Mouse (Mus musculus) adrenal gland, postnatal 25 days (tissue): ENCODE data around the gene Chrne. TPM values are rescaled to one million over a fixed set of nuclear protein-coding genes. Genes with fewer than 3 reads are reported as not detected.

Experiments used
- DNase-seq: peaks from one replicate; pipeline ENCODE4 v3.0.0; 2021; ENCODE audit warnings: mixed read lengths
- total RNA-seq: library from RNA; stranded (reverse); gene quantifications from 2 replicates; pipeline ENCODE4 v1.2.3, GENCODE M21; 2021

The Chrne gene
- total RNA-seq, 1 experiment from 2014 or later, result not detected

DNA sequence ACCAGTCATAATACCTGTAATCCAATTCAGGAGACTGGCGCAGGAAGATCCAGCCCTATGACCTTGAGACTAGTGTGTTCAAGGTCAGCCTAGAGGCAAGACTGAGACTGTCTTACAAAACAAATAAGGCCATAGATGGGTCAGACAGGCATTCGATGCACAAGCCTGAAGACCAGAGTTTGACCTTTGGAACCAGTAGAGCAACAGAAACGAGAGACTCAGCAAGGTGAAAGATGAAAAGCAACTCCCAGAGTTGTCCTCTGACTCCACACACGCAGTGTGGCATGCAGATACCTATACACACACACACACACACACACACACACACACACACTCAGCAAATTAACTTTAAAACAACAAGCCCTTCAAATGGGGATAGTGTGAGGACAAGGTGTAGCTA, 7.9 kb upstream of the Chrne start:
- no peak for DNase-seq

DNA sequence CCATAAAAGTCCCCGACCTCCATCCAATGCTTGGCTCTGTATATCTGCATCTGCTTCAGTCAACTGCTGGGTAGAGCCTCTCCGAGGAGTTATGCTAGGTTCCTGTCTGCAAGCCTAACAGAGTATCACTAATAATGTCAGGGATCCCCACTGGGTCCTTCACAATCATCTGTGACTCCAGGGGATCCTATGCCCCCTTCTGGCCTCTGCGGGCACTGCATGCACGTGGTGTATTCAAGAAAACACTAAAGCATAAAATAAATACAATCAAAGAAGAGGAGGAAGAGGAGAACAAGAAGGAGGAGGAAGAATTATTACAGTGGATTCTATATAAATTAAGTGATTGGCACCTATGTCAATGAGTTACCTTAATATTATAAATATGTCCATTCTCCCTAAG, 6.5 kb upstream of the Chrne start:
- DNase-seq, result peak; percentile 49

DNA sequence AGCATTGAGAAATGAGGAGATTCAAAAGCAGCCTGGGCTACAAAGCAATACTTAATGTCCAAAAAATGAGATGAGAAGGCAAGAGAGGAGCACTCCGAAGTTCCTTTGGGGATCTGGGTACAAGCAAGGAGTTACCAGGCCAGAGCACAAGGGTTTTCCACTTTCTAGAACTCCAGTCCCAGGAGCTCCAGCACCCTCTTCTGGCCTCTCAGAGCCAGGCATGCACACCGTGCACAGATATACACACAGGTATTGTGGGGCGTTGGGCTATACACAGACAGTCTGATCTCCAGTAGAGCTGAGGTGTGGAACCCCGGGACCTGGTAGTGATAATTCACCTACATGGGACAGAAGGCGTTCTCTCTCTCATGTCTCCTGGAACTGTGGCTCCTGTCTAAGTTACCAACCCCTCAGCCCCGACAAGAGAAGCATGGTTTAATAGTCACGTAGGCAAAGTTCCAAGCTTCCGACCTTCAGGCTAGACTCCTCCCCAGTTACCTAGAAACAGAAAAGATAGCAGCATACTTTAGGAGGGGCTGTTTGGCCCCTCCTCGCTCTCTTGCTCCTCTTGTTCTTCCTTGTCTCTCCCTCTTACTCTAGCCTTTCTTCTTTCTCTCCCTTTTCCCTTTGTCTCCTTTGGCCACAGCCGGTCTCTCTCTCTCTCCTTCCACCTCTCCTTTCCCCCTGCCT, 4.2 kb upstream of the Chrne start:
- no peak for DNase-seq

DNA sequence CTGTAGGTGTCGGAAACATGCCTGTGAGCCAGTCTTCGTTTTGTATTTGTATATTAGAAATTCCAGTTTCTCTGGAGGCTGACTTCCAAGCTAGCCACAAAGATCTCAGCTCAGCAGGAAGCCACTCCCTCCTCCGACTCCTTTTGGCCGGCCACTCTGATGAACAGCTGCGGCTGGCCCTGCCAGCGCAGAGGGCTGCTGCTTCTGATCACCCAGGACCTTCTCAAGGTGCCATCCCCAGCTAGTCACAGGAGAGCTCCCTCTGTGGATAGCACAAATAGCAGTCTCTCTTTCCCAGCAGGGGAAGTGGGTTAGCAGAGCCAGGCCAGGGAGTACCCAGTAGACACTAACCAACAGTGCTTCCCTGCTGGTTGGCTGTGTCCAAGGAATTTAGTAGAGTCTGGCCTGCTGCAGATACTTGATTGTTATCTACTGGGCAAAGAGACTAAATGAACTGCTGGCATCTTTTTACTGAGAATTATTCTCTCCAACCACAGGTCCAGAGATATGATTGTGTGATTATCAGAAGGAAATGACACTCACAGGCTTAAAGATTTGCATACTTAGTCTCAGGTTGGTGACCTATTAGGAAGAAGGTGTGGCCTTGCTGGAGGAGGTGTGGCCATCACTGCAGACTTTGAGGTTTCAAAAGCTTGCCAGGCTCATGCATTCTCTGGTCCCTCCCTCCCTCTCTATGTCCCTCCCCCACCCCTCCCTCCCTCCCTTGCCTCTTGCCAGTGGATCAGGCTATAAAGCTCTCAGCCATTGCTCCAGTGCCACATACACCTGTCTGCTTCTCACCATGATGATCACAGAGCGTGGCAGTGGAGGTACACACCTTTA, 3.2 kb upstream of the Chrne start:
- no peak for DNase-seq

DNA sequence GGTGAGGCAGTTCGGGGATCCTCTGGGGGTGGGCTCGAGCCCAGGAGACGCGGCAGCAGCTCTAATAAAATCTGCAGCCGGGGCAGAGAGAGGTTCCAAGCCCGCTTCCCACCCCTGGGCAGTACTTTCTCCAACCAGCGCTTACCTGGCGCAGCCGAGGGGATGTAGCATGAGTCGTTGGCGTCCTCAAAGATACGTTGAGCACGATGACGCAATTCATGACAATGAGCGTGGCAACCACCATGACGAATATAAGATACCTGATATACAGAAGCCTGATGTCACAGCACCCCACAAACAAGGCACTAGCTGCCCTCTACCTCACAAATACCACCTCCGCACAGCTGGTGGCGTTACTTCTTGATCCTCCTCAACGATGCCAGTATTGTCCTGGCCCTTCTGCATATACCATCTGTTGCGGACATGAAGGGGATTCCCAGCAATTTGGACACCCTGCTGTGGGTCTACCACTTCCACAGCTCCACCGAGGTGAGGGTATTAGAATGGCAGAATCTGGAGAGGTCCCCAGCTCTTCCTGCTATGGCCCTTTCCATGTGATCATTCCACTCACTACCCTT, 3.4 kb downstream of the Chrne start, which contains the start of gene 4930544D05Rik:
4930544D05Rik (plus strand) TSS at position 333 of the 578 bp plus-strand sequence.
- no peak for DNase-seq

DNA sequence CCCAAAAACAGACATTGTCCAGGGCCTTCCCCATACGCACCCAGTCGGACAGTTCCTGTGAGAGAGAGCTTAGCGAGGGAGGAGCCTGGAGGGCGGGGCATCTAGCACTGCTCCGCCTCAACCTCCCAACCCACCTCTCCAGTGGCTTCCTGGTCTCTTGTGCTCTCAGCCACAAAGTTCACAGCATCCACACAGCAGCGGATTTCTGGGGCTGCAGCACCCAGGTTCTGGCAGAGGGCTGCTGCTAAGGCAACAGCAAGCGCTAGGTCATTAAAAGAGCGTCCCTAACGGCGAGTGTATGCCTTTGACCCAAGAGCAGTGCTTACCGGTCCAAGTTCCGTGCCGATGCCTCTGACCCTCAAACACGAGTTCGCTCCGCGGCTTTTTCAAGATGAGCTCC, 3.9 kb downstream of the Chrne start:
- DNase-seq, result peak; percentile 66

DNA sequence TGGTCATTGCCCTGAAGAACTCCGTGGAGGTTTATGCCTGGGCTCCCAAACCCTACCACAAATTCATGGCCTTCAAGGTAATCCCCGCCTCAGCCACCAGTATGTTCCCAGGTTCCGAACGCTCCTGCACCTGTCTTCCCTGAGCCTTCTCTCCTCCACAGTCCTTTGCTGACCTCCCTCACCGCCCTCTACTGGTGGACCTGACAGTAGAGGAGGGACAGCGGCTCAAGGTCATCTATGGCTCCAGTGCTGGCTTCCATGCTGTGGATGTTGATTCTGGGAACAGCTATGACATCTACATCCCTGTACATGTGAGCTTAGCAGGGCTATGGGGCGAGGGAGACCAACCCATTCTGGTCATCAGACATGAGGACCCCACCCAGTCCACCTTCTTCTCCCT, 6.5 kb downstream of the Chrne start:
- DNase-seq, result no peak

DNA sequence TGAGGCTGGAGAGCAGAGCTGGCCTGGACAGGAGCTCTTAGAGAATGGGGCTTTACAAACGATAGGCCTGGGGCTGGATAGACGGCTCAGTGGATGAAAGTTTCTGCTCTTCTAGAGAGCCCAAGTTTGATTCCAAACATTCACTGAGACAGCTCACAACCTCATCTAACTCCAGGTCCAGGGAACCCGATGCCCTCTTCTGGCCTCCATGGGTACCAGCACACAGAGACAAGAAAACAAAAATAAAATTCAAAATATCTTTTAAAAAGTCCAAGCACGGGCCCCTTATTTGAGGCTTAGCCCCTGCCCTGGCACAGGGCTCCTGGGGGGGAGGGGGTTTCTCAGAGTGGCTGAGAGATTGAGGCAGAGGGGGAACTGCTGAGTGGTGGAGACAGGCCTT, 8.3 kb downstream of the Chrne start:
- no peak for DNase-seq

DNA sequence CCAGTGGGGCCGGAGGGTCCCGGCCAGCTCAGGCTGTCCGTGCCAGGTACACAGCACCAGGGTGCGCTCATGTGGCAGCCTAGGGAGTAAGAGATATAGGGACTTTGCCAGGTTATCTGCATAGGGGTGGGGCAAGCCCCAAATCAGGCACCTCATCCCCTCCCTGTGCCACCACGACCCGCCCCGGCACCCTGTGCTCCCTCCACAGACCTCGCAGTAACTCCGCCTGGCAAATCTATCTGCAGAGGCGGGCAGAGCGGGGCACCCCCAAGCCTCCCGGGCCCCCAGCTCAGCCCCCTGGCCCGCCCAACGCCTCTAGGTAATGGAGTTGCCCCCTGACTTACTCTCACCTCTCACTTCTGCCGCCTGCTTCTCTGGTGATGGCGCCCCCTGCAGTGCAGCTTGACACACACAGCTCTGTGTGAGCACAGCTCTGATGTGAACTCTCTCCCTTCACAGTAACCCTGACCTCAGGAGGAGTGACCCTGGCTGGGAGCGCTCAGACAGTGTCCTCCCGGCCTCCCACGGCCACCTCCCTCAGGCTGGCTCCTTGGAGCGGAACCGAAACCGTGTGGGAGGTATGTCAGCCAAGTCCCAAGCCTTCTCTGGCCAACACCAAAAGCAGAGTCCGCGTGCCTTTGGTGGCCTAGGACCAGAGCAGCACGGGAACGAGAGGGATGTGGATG, 10.5 kb downstream of the Chrne start:
- DNase-seq, result peak; percentile 22

DNA sequence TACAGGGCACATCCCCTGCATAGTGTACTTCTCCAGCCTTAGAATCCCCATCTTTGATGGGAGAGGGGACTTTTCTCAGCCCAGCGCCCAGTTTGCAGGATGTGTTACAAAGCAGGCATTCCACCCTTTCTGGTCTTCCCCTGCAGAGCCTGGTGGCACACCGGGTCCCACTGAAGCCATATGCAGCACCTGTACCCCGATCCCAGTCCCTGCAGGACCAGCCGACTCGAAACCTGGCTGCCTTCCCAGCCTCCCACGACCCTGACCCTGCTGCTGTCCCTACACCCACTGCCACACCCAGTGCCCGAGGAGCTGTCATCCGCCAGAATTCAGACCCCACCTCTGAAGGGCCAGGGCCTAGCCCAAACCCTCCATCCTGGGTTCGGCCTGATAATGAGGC, 11.4 kb downstream of the Chrne start:
- DNase-seq, result no peak

DNA sequence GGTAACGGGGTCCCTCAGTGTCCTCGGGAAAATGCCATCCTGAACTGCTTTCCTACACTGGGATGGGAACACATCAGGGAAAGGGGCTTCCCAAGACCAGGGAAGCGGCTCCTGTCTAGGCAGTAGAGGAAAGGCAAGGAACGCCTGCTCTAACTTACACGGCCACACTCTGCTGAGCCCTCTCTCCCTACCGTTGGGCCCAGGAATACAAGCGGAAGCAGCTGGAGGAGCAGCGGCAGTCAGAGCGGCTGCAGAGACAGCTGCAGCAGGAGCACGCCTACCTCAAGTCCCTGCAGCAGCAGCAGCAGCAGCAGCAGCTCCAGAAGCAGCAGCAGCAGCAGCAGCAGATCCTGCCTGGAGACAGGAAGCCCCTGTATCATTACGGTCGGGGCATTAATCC, 12.3 kb downstream of the Chrne start:
- no peak for DNase-seq

DNA sequence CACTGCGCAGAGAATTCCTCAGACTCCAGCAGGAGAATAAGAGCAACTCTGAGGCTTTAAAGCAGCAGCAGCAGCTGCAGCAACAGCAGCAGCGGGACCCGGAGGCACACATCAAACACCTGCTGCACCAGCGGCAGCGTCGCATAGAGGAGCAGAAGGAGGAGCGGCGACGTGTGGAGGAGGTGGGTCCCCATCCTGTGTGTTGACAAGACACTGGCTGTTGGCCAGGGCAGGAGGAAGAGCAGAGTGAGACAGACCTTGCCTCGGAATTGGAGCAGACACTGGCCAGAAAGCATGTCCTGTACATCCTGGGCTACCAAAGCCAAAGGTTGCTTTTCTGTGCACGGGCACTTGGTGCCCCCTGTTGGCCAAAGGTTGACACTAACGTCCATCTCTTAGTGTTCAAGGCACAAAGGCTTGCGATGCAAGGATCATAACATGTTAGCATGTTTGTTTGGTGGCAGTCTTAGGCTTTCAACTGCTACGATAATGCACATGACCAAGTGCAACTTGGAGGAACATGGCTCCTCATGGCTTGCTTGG, 13.9 kb downstream of the Chrne start:
- peak; percentile 76 for DNase-seq

DNA sequence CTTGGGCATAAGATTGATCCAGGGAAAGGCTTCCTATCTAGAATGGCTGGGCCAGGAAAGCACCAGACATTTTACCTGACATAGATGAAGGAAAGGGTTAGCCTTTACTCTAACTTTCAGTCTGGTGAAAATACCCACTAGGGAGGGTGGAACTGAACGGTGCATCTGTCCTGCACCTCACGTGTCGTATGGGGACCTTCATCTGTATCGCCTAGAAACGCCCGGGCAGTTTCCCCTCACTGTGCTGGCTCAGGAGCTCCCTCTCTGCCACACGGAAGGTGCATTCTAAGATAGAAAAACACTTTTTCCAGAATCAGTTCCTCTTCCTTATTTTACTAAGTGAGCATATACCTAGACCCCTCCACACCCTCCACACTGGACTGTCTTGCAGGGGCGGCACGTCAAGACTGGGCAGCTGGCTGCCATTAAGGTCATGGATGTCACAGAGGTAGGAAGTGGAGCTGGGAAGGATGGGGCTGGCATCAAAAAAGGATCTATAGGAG, 20.5 kb downstream of the Chrne start:
- no peak for DNase-seq

DNA sequence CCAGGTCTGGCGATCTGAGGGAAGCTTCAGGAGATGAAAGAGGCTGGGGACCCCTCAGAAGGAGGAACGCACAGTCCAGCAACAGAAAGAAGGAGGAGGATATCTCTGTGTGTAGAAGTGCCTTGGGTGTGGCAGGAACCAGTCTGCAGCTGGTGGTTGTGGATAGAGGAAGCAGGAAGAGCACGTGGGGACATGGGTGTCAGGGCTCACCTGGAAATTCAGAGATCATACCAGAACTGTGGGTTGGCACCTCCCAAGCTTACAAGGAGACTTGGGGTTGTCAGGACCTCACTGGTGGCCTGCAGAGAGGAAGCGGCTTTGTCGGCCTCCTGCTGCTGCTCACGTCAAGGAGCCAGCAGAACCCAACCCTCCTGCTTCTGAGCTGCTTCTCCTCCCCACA, 21.7 kb downstream of the Chrne start:
- DNase-seq, result no peak

DNA sequence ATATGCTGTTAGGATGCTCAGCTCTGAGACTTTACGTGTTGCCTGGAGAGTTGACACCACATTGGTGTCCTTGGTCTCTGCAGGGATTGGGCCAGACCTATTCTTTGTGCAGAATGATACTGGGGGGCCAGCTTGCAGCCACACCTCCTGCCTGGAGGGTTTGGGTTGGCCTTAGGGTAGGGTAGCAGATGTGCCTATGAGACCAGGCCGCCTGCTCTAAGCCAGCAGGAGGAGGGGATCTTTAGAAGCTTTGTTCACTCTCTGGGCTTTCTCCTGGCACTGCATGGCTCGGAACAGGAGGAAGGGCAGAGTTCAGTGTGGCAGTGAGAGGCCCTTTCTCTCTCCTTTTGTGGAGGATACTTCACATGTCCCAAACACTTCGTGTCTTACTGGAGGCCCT, 22.9 kb downstream of the Chrne start:
- DNase-seq, result no peak

DNA sequence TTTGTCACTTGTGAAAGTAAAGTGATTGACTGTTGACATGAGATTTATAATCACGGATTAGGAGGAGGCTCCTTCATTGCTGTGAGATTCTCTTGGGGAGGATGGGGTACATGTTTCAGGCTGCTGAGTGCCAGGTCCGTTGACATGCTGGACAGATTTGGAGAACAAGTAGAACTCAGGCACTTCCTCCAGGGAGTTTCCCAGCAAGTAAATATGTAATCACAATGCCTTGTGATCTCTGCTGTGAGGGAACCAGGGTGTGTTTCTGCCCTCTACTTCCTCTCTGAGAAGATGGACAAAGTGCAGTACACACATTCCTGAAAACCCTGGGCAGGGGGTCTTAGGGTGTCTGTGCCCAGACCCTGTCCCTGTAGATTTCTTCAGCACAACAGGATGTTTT, 23.4 kb downstream of the Chrne start:
- DNase-seq, result no peak

DNA sequence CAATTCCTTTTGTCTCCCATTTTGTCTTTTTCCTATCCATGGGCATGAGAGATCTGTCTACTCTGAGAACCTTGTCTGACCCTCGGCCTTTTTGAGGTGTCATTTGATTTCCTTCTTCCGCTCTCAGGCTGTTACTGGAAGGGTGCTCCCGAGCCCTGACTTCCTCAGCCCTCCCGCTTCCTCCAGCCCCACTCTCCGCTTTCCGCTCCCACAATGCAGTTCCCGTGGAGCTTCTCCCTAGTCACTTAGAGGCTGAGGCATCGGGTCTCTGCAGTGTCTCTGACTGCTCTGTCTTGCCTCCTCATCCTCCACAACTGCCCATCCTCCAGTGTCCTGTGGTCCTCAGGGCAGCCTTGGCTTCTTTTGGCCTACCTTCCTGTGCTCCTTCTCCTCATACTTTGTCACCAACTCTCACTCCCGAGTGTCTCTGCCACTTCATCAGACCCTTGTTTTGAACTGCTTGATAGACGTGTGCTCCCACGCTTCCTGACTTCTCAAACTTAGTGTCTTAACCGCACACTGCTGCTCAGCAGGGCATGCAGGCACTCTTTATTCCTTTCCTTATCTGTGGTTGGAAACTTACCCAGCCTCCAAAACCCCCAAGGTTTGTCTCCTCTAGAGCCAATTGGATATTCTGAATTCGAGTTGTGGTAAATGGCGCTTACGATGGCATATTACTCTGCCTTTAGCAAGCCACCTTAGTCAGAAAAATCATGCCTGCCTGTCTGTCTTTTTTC, 24.6 kb downstream of the Chrne start:
- peak; percentile 18 for DNase-seq

DNA sequence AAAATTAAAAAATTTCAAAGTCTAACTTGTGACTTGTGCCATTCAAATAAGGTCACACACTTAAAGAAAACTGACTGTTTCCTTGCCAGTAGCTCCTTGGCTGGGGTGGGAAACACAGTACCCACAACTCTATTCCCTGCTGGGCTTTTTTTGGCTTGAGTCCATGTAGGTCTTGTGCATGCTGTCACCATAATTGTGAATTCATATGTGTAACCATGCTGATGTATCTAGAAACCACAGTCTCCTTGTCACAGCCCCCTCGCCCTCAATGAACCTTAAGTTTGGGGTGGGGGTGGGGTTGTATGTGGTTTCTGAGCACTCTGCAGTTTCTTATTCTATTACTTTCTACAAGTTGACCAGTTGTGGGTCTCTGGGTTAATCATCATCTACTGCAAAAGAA, 27.3 kb downstream of the Chrne start:
- DNase-seq, result no peak

DNA sequence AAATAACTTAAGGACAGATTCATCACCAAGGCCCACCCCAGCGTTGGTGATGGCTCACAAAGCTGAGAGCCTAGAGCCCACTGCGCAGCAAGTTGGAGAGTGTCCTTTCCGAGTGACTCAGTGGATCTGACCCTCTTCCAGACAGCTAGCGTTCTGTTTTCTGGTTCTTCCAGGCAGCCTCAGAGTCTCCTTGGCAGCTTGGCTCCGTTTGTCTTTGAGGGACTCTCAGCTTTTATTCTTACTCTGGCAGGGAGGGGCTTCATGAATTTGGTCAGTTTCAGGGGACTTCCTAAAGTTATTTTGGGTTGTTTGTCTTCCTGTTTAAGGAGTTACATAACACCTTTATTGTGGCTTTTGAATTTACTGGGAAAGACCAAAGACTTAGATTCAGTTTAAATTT, 32.1 kb downstream of the Chrne start:
- DNase-seq, result no peak

DNA sequence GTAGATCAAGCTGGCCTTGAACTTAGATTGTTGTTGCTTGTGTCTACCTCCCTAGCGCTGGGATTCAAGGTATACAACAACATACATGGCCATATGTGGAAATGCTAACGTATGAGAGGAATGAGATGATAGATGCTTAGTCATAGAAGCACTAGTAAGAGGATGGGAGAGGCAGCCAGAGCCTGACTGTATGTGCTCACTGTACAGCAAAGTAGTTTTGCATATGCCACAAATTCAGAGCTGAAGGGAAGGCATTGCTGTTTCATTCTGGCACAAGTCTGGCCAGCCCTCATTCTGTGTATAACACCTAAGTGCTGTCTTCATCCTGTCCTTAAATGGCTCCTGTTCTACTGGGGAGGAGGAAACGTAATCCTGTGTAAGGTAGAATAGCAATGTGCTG, 32.8 kb downstream of the Chrne start:
- no peak for DNase-seq

DNA sequence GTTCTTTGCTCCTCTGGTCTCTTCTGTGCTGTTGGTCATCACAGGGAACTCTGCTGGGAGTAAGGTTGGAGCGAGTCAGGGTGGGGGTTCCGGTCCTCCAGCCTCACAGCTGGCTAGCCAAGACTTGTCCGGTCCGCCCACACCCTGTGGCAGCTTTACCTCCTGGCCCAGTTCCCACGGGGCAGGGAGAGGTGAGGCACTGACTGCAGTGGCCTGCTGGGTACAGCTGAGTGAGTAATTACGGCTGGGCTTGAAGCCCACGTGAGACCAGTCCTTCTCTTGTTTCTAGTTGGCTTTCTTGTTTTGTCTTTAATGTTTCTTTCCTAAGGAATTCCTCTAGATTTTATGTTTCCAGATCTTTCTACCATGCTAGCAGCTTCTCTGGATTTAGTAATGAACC, 33.6 kb downstream of the Chrne start:
- DNase-seq, result peak; percentile 65

DNA sequence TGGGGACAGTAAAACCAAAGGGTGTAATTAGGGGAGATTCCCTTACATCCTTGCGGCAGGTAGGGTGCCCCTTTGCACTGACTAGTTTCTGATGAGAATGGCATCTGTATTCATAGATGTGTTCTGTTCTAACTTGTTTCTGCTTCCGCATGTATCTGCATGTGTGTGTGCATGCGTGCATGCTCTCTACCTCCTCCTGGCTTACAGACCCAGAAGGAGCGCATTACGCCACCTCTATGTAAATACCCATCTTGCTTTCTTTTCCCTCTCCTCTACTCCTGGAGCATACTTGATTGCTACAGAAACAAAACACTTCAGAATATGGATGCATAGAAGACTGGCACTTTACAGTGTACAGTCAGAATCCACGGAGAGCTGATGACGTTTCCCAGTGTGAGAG, 35.2 kb downstream of the Chrne start:
- DNase-seq, result no peak
